Mouse (Mus musculus) cerebellum, adult 18-20 months (tissue): ENCODE results near the gene Cdk10.
A peak's percentile ranks its signal among the peaks of the same experiment; 100 is the strongest.
"Not testable (repeated sequence)": the region's sequence is repeated elsewhere in the genome, so short reads cannot be mapped to it uniquely, and the experiment has no call there.

Experiments
- DNase-seq, 2 experiments: peaks; one replicate each; pipeline ENCODE4 v3.0.0; 2021

The Cdk10 gene

GRCm38 (mm10) chr8:123233760-123234159 lies 9.1 kb downstream of the Cdk10 start:
- peak in 1 of 2 experiments; percentile 31 for DNase-seq

GRCm38 (mm10) chr8:123234918-123235519 lies 10.4 kb downstream of the Cdk10 start:
- peak; percentile 57 to 66 for DNase-seq

- peak; percentile 86 to 91 for DNase-seq
Observed at GRCm38 (mm10) chr8:123235520-123236497, 11.2 kb downstream of the Cdk10 start, which contains the start of gene Spata2l. Gene Spata2l (minus strand): TSS chr8:123236233.

- DNase-seq: no peak
Observed at GRCm38 (mm10) chr8:123239398-123239797, 14.8 kb downstream of the Cdk10 start.

- no peak for DNase-seq
Observed at GRCm38 (mm10) chr8:123242107-123242923, 17.7 kb downstream of the Cdk10 start.

GRCm38 (mm10) chr8:123243053-123243452 lies 18.4 kb downstream of the Cdk10 start:
- DNase-seq: no peak

- DNase-seq: no peak
Observed at GRCm38 (mm10) chr8:123244382-123244781, 19.7 kb downstream of the Cdk10 start.

GRCm38 (mm10) chr8:123245543-123245942 lies 20.9 kb downstream of the Cdk10 start:
- no peak for DNase-seq

GRCm38 (mm10) chr8:123247748-123248147 lies 23.1 kb downstream of the Cdk10 start:
- DNase-seq: no peak

- DNase-seq: no peak
Observed at GRCm38 (mm10) chr8:123248596-123248995, 24.0 kb downstream of the Cdk10 start.

- DNase-seq: no peak
Observed at GRCm38 (mm10) chr8:123250940-123251339, 26.3 kb downstream of the Cdk10 start.

- no peak for DNase-seq
Observed at GRCm38 (mm10) chr8:123252925-123253324, 28.3 kb downstream of the Cdk10 start.

GRCm38 (mm10) chr8:123253451-123254098 lies 28.9 kb downstream of the Cdk10 start:
- no peak for DNase-seq

- DNase-seq: peak; percentile 79 to 90
Observed at GRCm38 (mm10) chr8:123254099-123254885, 29.6 kb downstream of the Cdk10 start, which contains the start of the genes Zfp276 and Vps9d1. Gene Zfp276 (plus strand): TSS chr8:123254195. Gene Vps9d1 (minus strand): TSS chr8:123254348.

GRCm38 (mm10) chr8:123255170-123255569 lies 30.5 kb downstream of the Cdk10 start:
- no peak for DNase-seq

GRCm38 (mm10) chr8:123257114-123257513 lies 32.5 kb downstream of the Cdk10 start:
- DNase-seq: peak in 1 of 2 experiments; percentile 13

GRCm38 (mm10) chr8:123257593-123257992 lies 33.0 kb downstream of the Cdk10 start:
- DNase-seq: not testable (repeated sequence)

- no peak for DNase-seq
Observed at GRCm38 (mm10) chr8:123267926-123268656, 43.4 kb downstream of the Cdk10 start.

GRCm38 (mm10) chr8:123271147-123271546 lies 46.5 kb downstream of the Cdk10 start:
- DNase-seq: no peak

- no peak for DNase-seq
Observed at GRCm38 (mm10) chr8:123271901-123272300, 47.3 kb downstream of the Cdk10 start.

- DNase-seq: no peak
Observed at GRCm38 (mm10) chr8:123274447-123274846, 49.8 kb downstream of the Cdk10 start.
